Mouse (Mus musculus) heart, adult 2 months (tissue): ENCODE measurements at regions not wholly inside any gene's neighbourhood (a gene's known extent, or its start where the extent isn't known, plus 50 kb on each side); places are given as distances from the start of the nearest gene placed in this dataset.

ENCODE experiments used
- CTCF ChIP-seq: fragments of 200-600 bp; IDR thresholded peaks from 2 replicates; pipeline ENCODE4 v1.8.1; 2022; ENCODE audit warnings: antibody characterized with exemption, mild to moderate bottlenecking, moderate library complexity
- EP300 ChIP-seq: fragments of 200-500 bp; IDR thresholded peaks from 2 replicates; pipeline ENCODE4 v1.6.1; 2011; ENCODE audit warnings: low read depth, low read length, control low read depth; ENCODE audit not compliant: insufficient read depth
- POLR2A ChIP-seq: fragments of 200-500 bp; IDR thresholded peaks from 2 replicates; pipeline ENCODE4 v1.6.1; 2011; ENCODE audit warnings: mild to moderate bottlenecking, low read depth, low read length, control low read depth; ENCODE audit not compliant: insufficient read depth

- no peak for TF ChIP-seq CTCF
- TF ChIP-seq POLR2A: no peak
- TF ChIP-seq EP300: no peak
Observed at GRCm38 (mm10) chr5:112171325-112171724, 81.0 kb downstream of the Cryba4 start.
